Mouse (Mus musculus): ENCODE results near the gene Sema4f. TPM values are rescaled to one million over a fixed set of nuclear protein-coding genes. Genes with fewer than 3 reads are reported as not detected.

Sema4f gene
- polyA plus RNA-seq, 1 experiment from 2014 or later, result 0.12 TPM

DNA sequence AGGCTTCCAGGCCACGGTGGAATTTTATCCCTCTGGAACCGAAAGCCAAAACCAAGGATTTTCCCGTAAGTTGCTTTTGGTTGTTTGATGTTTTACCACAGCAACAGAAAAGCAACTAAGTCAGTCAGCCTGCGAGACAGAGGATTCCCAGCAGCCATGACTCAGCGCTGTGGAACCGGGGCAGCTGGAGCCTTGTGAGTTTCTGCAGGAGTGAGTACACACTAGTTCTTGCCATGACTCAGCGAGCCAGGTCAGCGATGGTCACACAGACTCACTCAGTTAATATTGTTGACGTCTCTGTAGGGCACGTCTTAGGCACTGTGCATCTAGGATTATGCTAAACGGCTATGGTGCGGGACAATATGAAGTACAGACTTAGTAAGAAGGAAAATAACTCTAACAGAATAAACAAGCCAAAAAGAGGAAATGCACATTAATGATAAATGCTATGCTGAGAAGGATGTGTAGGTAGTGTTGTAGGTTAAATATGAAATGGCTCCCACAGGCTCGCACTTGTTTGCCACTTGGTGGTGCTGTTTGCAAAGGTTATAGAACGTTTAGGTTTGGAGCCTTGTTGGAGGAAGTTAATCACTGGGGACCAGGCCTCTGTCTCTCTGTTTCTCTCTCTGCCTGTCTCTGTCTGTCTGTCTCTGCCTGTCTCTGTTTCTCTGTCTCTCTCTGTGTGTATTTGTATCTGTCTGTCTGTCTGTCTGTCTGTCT, 30.3 kb downstream of the Sema4f start:
- 0 out of 2 replicates have a peak, but pooled peaks cover 3% of the 10 kb centered on the region for H3K27me3 ChIP-seq (ENCODE audit: insufficient read depth, low read length)
- H3K27ac ChIP-seq (ENCODE audit: low read depth), result no peak overlapping the region
- no peaks in the 10 kb centered on the region for H3K36me3 ChIP-seq (replicated peaks; ENCODE audit: insufficient read depth, low read length)
- no peak overlapping the region for H3K9ac ChIP-seq (replicated peaks)
- H3K4me2 ChIP-seq (ENCODE audit: low read depth, low read length), result no peak overlapping the region
- H3K9me3 ChIP-seq (ENCODE audit: low read length), result no peaks in the 10 kb centered on the region
- no peak overlapping the region for H3K4me3 ChIP-seq (ENCODE audit: low read depth, low read length)
- TF ChIP-seq EP300 (IDR thresholded peaks at IDR 0.05; ENCODE audit: low read depth), result no peak
- TF ChIP-seq CTCF (IDR thresholded peaks at IDR 0.05; ENCODE audit: low read depth), result peak; percentile 72
- 0 out of 2 replicates have a peak, but pooled peaks cover 3% of the 10 kb centered on the region for H3K4me1 ChIP-seq (ENCODE audit: insufficient read depth)
- DNase-seq (no peak), ATAC-seq (0 out of 2 replicates have a peak, but pooled peaks have one; percentile 13)
- 40% methylated on average over 14 of the region's 14 CpGs for WGBS (ENCODE audit: insufficient replicate concordance)

GRCm38 (mm10) chr6:82908034-82908433, 31.5 kb downstream of the Sema4f start:
- H3K4me2 ChIP-seq (ENCODE audit: low read depth, low read length), result no peak overlapping the region
- H3K4me3 ChIP-seq (ENCODE audit: low read depth, low read length), result no peak overlapping the region
- TF ChIP-seq EP300 (IDR thresholded peaks at IDR 0.05; ENCODE audit: low read depth) (no peak), CTCF (IDR thresholded peaks at IDR 0.05; ENCODE audit: low read depth) (no peak)
- 0 out of 2 replicates have a peak, but pooled peaks cover 3% of the 10 kb centered on the region for H3K27me3 ChIP-seq (ENCODE audit: insufficient read depth, low read length)
- ATAC-seq, result no peak
- H3K4me1 ChIP-seq (ENCODE audit: insufficient read depth), result no peaks in the 10 kb centered on the region
- H3K9ac ChIP-seq (replicated peaks), result no peak overlapping the region
- H3K27ac ChIP-seq (ENCODE audit: low read depth), result no peak overlapping the region
- no peak for DNase-seq
- no peaks in the 10 kb centered on the region for H3K36me3 ChIP-seq (replicated peaks; ENCODE audit: insufficient read depth, low read length)
- no peaks in the 10 kb centered on the region for H3K9me3 ChIP-seq (ENCODE audit: low read length)
- WGBS (ENCODE audit: insufficient replicate concordance), result 69% methylated on average over 8 of the region's 8 CpGs

DNA sequence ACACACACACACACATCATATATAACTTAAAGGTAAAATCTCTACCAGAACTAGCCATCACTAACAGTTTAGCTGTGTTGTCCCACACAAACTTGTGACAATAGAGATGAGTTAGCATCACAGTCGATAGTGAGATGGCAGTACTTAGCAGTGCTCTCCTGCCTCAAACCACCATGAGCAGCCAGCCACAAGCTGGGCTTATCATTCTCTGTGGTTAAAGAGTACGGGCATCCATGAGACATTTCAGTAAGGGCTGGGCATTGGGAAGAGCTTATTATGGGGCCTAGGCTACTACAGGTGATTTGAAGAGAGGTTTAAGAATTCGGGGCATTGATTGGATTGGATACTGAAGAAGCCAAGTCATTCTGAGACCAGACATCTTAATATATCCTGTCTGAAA, 32.6 kb downstream of the Sema4f start:
- Histone ChIP-seq H3K36me3 (replicated peaks; ENCODE audit: insufficient read depth, low read length) (no peaks in the 10 kb centered on the region), H3K27ac (ENCODE audit: low read depth) (no peak overlapping the region), H3K9me3 (ENCODE audit: low read length) (no peaks in the 10 kb centered on the region), H3K4me2 (ENCODE audit: low read depth, low read length) (no peak overlapping the region), H3K27me3 (ENCODE audit: insufficient read depth, low read length) (0 out of 2 replicates have a peak, but pooled peaks cover 3% of the 10 kb centered on the region), H3K4me1 (ENCODE audit: insufficient read depth) (no peaks in the 10 kb centered on the region), H3K4me3 (ENCODE audit: low read depth, low read length) (no peak overlapping the region), H3K9ac (replicated peaks) (no peak overlapping the region)
- TF ChIP-seq EP300 (IDR thresholded peaks at IDR 0.05; ENCODE audit: low read depth), result no peak
- no peak for TF ChIP-seq CTCF (IDR thresholded peaks at IDR 0.05; ENCODE audit: low read depth)
- ATAC-seq, result no peak
- 55% methylated on average over 3 of the region's 3 CpGs for WGBS (ENCODE audit: insufficient replicate concordance)
- DNase-seq, result no peak

GRCm38 (mm10) chr6:82902559-82902958, 37.0 kb downstream of the Sema4f start:
- no peaks in the 10 kb centered on the region for H3K4me1 ChIP-seq (ENCODE audit: insufficient read depth)
- H3K4me2 ChIP-seq (ENCODE audit: low read depth, low read length), result no peak overlapping the region
- no peak overlapping the region for H3K27ac ChIP-seq (ENCODE audit: low read depth)
- no peak for DNase-seq
- WGBS (ENCODE audit: insufficient replicate concordance), result 25% methylated on average over 8 of the region's 8 CpGs
- no peaks in the 10 kb centered on the region for H3K9me3 ChIP-seq (ENCODE audit: low read length)
- H3K27me3 ChIP-seq (ENCODE audit: insufficient read depth, low read length), result 0 out of 2 replicates have a peak, but pooled peaks cover 5% of the 10 kb centered on the region
- no peaks in the 10 kb centered on the region for H3K36me3 ChIP-seq (replicated peaks; ENCODE audit: insufficient read depth, low read length)
- H3K9ac ChIP-seq (replicated peaks), result no peak overlapping the region
- TF ChIP-seq CTCF (IDR thresholded peaks at IDR 0.05; ENCODE audit: low read depth) (no peak), EP300 (IDR thresholded peaks at IDR 0.05; ENCODE audit: low read depth) (peak; percentile 34; the same call in 1 of the 2 replicates)
- ATAC-seq, result no peak
- H3K4me3 ChIP-seq (ENCODE audit: low read depth, low read length), result no peak overlapping the region

DNA sequence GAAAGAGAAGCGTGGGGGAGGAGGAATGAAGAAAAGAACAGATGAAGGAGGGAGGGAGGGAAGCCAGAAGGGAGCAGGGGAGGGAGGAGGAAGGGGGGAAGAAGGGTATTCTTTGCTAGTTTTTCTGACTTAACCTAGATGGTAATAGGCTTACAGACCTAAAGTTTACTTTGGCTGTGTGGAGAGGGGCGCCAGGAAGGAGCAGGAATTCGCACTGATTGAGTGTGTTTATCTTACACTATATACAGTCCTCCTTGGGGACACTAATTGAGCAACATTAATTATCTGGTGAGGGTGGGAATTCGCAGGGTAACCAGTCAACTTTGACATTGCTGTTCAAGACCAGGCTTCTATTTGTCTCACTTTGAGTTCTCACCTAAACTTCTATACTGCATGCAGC, 40.8 kb downstream of the Sema4f start:
- H3K4me1 ChIP-seq (ENCODE audit: insufficient read depth), result no peaks in the 10 kb centered on the region
- H3K36me3 ChIP-seq (replicated peaks; ENCODE audit: insufficient read depth, low read length), result no peaks in the 10 kb centered on the region
- DNase-seq, result no peak
- no peak for ATAC-seq
- H3K4me3 ChIP-seq (ENCODE audit: low read depth, low read length), result no peak overlapping the region
- no peaks in the 10 kb centered on the region for H3K9me3 ChIP-seq (ENCODE audit: low read length)
- 0 out of 2 replicates have a peak, but pooled peaks cover 2% of the 10 kb centered on the region for H3K27me3 ChIP-seq (ENCODE audit: insufficient read depth, low read length)
- no peak overlapping the region for H3K27ac ChIP-seq (ENCODE audit: low read depth)
- H3K9ac ChIP-seq (replicated peaks), result no peak overlapping the region
- no peak for TF ChIP-seq CTCF (IDR thresholded peaks at IDR 0.05; ENCODE audit: low read depth)
- no peak for TF ChIP-seq EP300 (IDR thresholded peaks at IDR 0.05; ENCODE audit: low read depth)
- H3K4me2 ChIP-seq (ENCODE audit: low read depth, low read length), result no peak overlapping the region
- WGBS (ENCODE audit: insufficient replicate concordance), result 51% methylated on average over 4 of the region's 4 CpGs

DNA sequence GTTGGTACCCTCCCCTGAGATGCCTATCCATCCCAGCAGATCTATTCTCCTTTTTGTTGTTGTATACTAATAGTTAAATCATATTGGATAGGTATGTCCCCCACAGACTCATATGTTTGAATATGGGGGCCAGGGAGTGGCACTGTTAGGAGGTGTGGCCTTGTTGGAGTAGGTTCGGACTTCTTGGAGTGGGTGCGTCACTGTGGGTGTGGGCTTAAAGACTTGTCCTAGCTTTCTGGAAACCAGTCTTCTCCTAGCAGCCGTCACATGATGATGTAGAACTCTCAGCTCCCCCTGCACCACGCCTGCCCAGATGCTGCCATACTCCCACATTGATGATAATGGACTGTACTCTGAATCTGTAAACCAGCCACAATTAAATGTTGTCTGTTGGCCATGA, 41.3 kb downstream of the Sema4f start:
- TF ChIP-seq EP300 (IDR thresholded peaks at IDR 0.05; ENCODE audit: low read depth) (no peak), CTCF (IDR thresholded peaks at IDR 0.05; ENCODE audit: low read depth) (no peak)
- Histone ChIP-seq H3K27me3 (ENCODE audit: insufficient read depth, low read length) (0 out of 2 replicates have a peak, but pooled peaks cover 2% of the 10 kb centered on the region), H3K4me3 (ENCODE audit: low read depth, low read length) (no peak overlapping the region), H3K4me2 (ENCODE audit: low read depth, low read length) (no peak overlapping the region), H3K9ac (replicated peaks) (no peak overlapping the region), H3K9me3 (ENCODE audit: low read length) (no peaks in the 10 kb centered on the region), H3K27ac (ENCODE audit: low read depth) (no peak overlapping the region), H3K36me3 (replicated peaks; ENCODE audit: insufficient read depth, low read length) (no peaks in the 10 kb centered on the region), H3K4me1 (ENCODE audit: insufficient read depth) (no peaks in the 10 kb centered on the region)
- no peak for DNase-seq
- ATAC-seq, result no peak
- WGBS (ENCODE audit: insufficient replicate concordance), result 62% methylated on average over 4 of the region's 4 CpGs
